Mouse (Mus musculus): ENCODE data around the gene Snx17. TPM values are rescaled to one million over a fixed set of nuclear protein-coding genes. Genes with fewer than 3 reads are reported as not detected.
A peak's percentile ranks its signal among the peaks of the same experiment; 100 is the strongest.

The Snx17 gene
- polyA plus RNA-seq, 1 experiment from 2014 or later: 111 TPM

DNA sequence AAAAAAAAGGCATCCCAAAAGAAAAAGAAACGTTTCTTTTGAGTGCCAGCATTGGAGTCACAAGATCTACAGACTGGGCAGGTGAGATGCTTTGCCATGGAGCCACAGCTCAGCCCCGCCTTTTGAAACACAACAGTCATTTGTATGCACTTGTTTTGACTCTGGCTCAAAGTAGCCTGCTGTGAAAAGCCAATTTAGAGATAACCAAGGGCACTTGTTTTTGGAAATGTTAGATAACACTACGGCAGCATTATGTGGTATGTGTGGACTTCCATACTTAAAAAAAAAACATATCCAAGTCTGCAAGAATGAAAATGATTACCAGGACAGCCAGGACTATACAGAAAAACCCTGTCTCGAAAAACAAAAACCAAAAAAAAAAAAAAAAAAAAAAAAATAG is 9.3 kb upstream of the Snx17 start:
- H3K9ac ChIP-seq (replicated peaks): no peak overlapping the region
- no peak for ATAC-seq (ENCODE audit: low FRiP score)
- H3K27me3 ChIP-seq (replicated peaks): no peaks in the 10 kb centered on the region
- H3K9me3 ChIP-seq (replicated peaks): no peaks in the 10 kb centered on the region
- peaks cover 11% of the 10 kb centered on the region for H3K4me1 ChIP-seq
- H3K4me2 ChIP-seq: no peak overlapping the region
- no peak overlapping the region for H3K4me3 ChIP-seq (replicated peaks)
- 59% methylated on average over 4 of the region's 4 CpGs for WGBS
- peaks cover 19% of the 10 kb centered on the region for H3K36me3 ChIP-seq
- no peak overlapping the region for H3K27ac ChIP-seq (replicated peaks)

DNA sequence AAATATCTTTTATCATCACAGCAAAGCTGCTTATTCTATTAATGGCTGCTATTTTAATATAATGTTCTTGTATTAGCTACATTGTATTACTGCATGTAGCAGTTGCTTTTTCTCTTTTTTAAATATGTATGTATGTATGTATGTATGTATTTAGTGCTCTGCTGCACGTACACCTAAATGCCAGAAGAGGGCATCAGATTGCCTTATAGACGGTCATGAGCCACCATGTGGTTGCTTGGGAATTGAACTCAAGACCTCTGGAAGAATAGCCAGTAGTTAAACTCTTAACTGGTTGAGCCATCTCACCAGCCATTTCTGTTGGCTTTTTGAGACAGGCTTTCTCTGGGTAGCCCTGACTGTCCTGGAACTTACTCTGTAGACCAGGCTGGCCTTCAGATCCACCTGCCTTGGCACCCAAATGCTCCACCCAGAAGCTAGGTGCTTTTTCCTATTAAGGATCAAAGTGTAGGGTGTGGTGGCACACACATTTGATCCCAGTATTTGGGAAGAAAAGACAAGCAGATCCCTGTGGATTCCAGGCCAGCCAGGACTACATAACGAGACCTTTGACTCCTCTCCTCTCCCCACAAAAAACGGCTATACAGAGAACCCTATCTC is 4.7 kb upstream of the Snx17 start:
- Histone ChIP-seq H3K36me3 (peaks cover 43% of the 10 kb centered on the region), H3K27me3 (replicated peaks) (no peaks in the 10 kb centered on the region), H3K4me2 (no peak overlapping the region), H3K9ac (replicated peaks) (no peak overlapping the region), H3K9me3 (replicated peaks) (no peaks in the 10 kb centered on the region), H3K4me1 (peaks cover 13% of the 10 kb centered on the region), H3K27ac (replicated peaks) (no peak overlapping the region), H3K4me3 (replicated peaks) (no peak overlapping the region)
- ATAC-seq (ENCODE audit: low FRiP score): no peak
- WGBS: 79% methylated on average over 4 of the region's 4 CpGs

DNA sequence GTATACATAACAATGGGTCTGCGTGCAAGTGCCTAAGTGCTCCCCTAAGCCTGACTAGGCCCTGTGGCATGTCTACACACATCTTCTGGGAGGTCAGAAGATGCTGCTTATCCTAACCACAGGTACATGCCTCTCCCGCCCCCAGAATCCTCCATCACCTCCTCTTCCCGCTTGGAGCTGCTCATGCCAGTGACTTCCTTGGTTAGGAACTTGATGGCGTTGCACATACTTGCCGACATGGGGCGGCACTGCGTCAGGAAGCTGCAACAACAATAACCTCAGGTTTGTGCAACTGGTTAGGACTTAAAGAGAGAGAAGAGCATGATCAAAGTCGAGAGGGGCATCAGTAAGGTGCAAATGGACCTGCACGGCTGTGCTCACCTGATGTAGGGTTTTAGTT is 2.8 kb upstream of the Snx17 start:
- no peak overlapping the region for H3K9ac ChIP-seq (replicated peaks)
- H3K4me2 ChIP-seq: no peak overlapping the region
- H3K27me3 ChIP-seq (replicated peaks): no peaks in the 10 kb centered on the region
- no peak overlapping the region for H3K4me3 ChIP-seq (replicated peaks)
- 94% methylated on average over 9 of the region's 9 CpGs for WGBS
- no peaks in the 10 kb centered on the region for H3K9me3 ChIP-seq (replicated peaks)
- H3K27ac ChIP-seq (replicated peaks): no peak overlapping the region
- peaks cover 45% of the 10 kb centered on the region for H3K36me3 ChIP-seq
- ATAC-seq (ENCODE audit: low FRiP score): no peak
- peaks cover 24% of the 10 kb centered on the region for H3K4me1 ChIP-seq

- WGBS: 15% methylated on average over 42 of the region's 42 CpGs
- peak overlapping the region; percentile 88 for H3K4me2 ChIP-seq
- H3K36me3 ChIP-seq: peaks cover 61% of the 10 kb centered on the region
- H3K27me3 ChIP-seq (replicated peaks): no peaks in the 10 kb centered on the region
- H3K4me1 ChIP-seq: peaks cover 24% of the 10 kb centered on the region
- peak overlapping the region; percentile 86 for H3K4me3 ChIP-seq (replicated peaks)
- peak overlapping the region; percentile 83 for H3K9ac ChIP-seq (replicated peaks)
- peak; percentile 58 for ATAC-seq (ENCODE audit: low FRiP score)
- no peaks in the 10 kb centered on the region for H3K9me3 ChIP-seq (replicated peaks)
- peak overlapping the region; percentile 89 for H3K27ac ChIP-seq (replicated peaks)
Observed at GRCm38 (mm10) chr5:31192045-31192938, 735 bp upstream of the Snx17 start.

- Histone ChIP-seq H3K27me3 (replicated peaks) (no peaks in the 10 kb centered on the region), H3K4me2 (peak overlapping the region; percentile 88), H3K9ac (replicated peaks) (peak overlapping the region; percentile 93), H3K9me3 (replicated peaks) (no peaks in the 10 kb centered on the region), H3K4me1 (peaks cover 24% of the 10 kb centered on the region), H3K36me3 (peaks cover 61% of the 10 kb centered on the region), H3K27ac (replicated peaks) (peak overlapping the region; percentile 91), H3K4me3 (replicated peaks) (peak overlapping the region; percentile 86)
- no peak for ATAC-seq (ENCODE audit: low FRiP score)
- WGBS: 14% methylated on average over 25 of the region's 25 CpGs
Observed at GRCm38 (mm10) chr5:31193631-31194281, 729 bp downstream of the Snx17 start.

DNA sequence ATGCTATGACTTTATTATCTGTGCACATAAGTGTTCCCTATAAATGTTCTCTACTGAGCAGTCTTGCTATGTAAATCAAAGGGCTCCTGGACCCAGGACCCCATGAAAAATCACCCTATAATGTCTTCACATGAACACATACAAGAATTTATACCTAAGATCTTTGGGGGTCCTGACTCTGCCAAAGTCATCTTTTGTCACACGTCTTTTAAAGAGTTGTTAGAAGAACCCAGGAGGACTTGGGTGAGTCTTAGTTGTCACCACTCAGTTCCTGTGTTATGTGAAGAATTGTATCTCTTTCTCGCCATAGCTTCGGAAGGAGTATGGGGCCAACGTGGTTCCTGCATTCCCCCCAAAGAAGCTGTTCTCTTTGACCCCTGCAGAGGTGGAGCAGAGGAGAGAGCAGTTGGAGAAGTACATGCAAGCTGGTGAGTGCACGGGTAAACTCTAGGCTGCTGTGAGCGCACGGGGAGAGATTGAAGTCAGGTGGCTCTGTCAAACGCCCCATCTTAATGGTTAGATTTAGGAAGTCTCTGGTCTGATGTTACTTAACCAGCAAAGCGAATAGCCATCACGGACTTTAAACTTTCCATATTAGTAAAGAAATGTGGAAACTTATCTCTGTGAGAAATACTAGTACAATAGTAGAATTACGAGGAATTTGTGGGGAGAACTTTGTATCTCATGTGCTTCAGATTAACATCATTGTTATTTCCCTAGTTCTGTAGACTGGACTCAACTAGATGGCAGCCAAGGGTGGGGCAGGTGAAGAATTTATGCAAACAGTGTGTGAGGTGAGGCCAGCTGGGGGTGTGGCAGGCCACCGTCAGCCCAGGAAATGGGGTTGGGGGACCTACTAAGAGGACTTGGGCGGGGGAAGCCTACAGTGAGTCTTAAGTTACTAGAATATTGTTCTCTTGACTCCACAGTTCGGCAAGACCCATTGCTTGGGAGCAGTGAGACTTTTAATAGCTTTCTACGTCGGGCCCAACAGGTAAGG is 1.8 kb downstream of the Snx17 start:
- H3K4me3 ChIP-seq (replicated peaks): peak overlapping the region; percentile 86
- H3K4me2 ChIP-seq: peak overlapping the region; percentile 88; the same call in 1 of the 2 replicates
- no peaks in the 10 kb centered on the region for H3K27me3 ChIP-seq (replicated peaks)
- peaks cover 64% of the 10 kb centered on the region for H3K36me3 ChIP-seq
- H3K9ac ChIP-seq (replicated peaks): 0 out of 2 replicates have a peak overlapping the region, but pooled peaks have one; percentile 93
- no peak overlapping the region for H3K27ac ChIP-seq (replicated peaks)
- 95% methylated on average over 16 of the region's 16 CpGs for WGBS
- no peaks in the 10 kb centered on the region for H3K9me3 ChIP-seq (replicated peaks)
- no peak for ATAC-seq (ENCODE audit: low FRiP score)
- peaks cover 27% of the 10 kb centered on the region for H3K4me1 ChIP-seq

- Histone ChIP-seq H3K9ac (replicated peaks) (no peak overlapping the region), H3K36me3 (peaks cover 63% of the 10 kb centered on the region)
- WGBS: 92% methylated on average over 4 of the region's 4 CpGs
Observed at GRCm38 (mm10) chr5:31195671-31196070, 2.6 kb downstream of the Snx17 start.

GRCm38 (mm10) chr5:31196207-31196606 is 3.2 kb downstream of the Snx17 start:
- WGBS: 93% methylated on average over 10 of the region's 10 CpGs
- Histone ChIP-seq H3K9ac (replicated peaks) (no peak overlapping the region), H3K4me1 (peaks cover 40% of the 10 kb centered on the region), H3K4me3 (replicated peaks) (no peak overlapping the region), H3K9me3 (replicated peaks) (peaks cover 4% of the 10 kb centered on the region), H3K27ac (replicated peaks) (no peak overlapping the region), H3K36me3 (peaks cover 58% of the 10 kb centered on the region), H3K4me2 (no peak overlapping the region), H3K27me3 (replicated peaks) (no peaks in the 10 kb centered on the region)
- no peak for ATAC-seq (ENCODE audit: low FRiP score)

More at GRCm38 (mm10) chr5:31195671-31196070, 2.6 kb downstream of the Snx17 start:
- H3K9me3 ChIP-seq (replicated peaks): peaks cover 4% of the 10 kb centered on the region
- no peak overlapping the region for H3K27ac ChIP-seq (replicated peaks)
- ATAC-seq (ENCODE audit: low FRiP score): no peak
- no peaks in the 10 kb centered on the region for H3K27me3 ChIP-seq (replicated peaks)
- H3K4me1 ChIP-seq: peaks cover 36% of the 10 kb centered on the region
- H3K4me2 ChIP-seq: no peak overlapping the region
- no peak overlapping the region for H3K4me3 ChIP-seq (replicated peaks)

DNA sequence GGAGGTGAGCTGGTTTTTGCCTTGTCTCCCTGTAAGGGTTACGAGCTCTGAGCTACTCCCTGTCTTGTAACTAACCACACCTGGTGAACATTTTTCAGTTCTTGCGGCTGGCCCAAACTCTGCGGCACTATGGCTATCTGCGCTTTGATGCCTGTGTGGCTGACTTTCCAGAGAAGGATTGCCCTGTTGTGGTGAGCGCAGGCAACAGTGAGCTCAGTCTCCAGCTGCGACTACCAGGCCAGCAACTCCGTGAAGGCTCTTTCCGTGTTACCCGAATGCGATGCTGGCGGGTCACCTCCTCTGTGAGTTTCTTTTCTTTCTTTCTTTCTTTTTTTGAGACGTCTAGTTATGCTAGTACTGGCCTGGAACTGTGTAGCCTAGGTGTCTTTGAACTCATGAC is 4.0 kb downstream of the Snx17 start:
- Histone ChIP-seq H3K36me3 (peaks cover 56% of the 10 kb centered on the region), H3K4me3 (replicated peaks) (no peak overlapping the region), H3K9me3 (replicated peaks) (peaks cover 4% of the 10 kb centered on the region), H3K9ac (replicated peaks) (no peak overlapping the region), H3K4me1 (peaks cover 34% of the 10 kb centered on the region), H3K27me3 (replicated peaks) (no peaks in the 10 kb centered on the region), H3K27ac (replicated peaks) (no peak overlapping the region), H3K4me2 (no peak overlapping the region)
- no peak for ATAC-seq (ENCODE audit: low FRiP score)
- 92% methylated on average over 12 of the region's 12 CpGs for WGBS

DNA sequence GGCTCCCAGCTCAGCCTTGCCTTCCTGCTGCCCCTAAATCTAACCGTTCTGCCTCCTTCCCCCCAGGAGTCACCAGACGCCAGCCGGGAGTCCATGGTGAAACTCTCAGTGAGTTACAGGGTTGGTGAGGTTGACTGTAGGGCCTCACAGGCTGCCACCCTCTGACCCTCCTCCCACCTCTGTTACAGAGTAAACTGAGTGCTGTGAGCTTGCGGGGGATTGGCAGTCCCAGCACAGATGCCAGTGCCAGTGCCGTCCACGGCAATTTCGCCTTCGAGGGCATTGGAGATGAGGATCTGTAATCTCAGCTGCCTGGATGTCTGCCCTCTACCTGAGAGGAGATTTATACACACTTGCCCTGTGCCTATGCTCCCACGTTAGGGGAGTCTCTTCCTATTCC is 5.1 kb downstream of the Snx17 start:
- WGBS: 88% methylated on average over 9 of the region's 9 CpGs
- no peak for ATAC-seq (ENCODE audit: low FRiP score)
- no peak overlapping the region for H3K4me3 ChIP-seq (replicated peaks)
- H3K36me3 ChIP-seq: peaks cover 62% of the 10 kb centered on the region
- peaks cover 4% of the 10 kb centered on the region for H3K9me3 ChIP-seq (replicated peaks)
- H3K27ac ChIP-seq (replicated peaks): no peak overlapping the region
- no peak overlapping the region for H3K9ac ChIP-seq (replicated peaks)
- no peak overlapping the region for H3K4me2 ChIP-seq
- H3K4me1 ChIP-seq: peaks cover 41% of the 10 kb centered on the region
- H3K27me3 ChIP-seq (replicated peaks): no peaks in the 10 kb centered on the region
